Mouse (Mus musculus) cerebral cortex, adult 2 months (tissue): ENCODE measurements around the gene Prkg1.

ENCODE experiments used
- WGBS: fragments of 180-500 bp; shearing (Covaris S2); methylation state at CpG from one replicate; pipeline ENCODE4 v1.1.7; 2018; 5-methylcytosine and 5-hydroxymethylcytosine counted together

Gene Prkg1

GRCm38 (mm10) chr19:30829231-30829775 lies 935.5 kb downstream of the Prkg1 start:
- WGBS: 52% methylated on average over 7 of the region's 7 CpGs

GRCm38 (mm10) chr19:30827820-30828219 lies 937.0 kb downstream of the Prkg1 start:
- 83% methylated on average over 3 of the region's 3 CpGs for WGBS

DNA sequence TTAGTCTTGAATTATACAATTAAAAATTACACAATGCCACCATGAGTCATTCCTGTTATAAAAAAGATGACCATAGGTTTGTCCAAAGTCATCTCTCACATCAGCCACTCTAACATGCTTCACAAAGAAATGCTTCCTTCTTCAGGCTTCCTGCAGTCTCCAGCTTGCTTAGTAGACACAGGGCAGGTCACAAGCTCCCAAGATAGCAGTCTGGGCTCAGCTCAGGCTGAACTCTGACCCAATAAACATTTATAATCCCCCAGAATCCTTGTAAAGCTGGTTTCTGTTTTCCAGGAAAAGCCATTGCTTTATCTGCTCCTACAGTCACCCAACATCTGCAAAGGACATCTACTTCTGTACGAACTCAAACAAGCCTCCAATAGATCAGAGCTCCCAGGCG lies 938.7 kb downstream of the Prkg1 start:
- WGBS: 81% methylated on average over 2 of the region's 2 CpGs

DNA sequence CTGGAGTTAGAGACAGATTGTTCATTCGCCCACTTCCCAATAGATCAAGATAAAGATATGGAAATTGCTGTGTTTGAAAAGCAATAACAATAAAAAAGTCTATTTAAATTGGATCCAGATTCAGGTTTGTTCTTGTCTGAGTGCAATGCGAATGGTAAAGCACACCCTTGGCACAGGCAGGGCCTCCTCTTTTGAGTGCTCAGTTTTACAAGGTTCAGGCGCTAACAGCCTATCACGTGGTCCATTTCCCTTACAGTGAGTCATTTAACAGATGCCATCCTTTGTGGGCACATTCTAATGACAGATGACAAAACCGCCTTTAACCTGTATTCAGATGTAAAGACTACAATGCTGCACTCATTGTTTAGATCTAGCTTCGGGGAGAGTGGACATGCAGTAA lies 949.2 kb downstream of the Prkg1 start:
- WGBS: 71% methylated on average over 6 of the region's 6 CpGs

DNA sequence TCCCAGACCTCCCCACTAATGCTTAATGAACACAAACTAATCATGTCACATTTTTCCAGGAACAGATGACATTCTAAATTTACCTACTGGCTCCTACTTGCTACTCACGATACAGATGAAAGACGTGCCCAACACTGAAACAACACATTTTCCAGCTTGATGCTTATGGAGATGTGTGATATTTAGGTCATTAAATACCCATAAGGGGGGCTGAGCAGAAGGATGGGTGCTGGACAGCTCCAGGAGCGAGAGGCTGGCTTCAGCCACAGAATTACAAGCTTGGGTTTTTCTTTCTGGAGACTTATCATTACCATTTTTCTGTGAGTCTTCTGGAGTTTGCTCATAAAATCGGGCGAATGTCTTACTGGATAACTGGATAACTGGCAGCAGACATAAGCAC lies 958.6 kb downstream of the Prkg1 start:
- 77% methylated on average over 5 of the region's 5 CpGs for WGBS

GRCm38 (mm10) chr19:30780803-30781202 lies 984.0 kb downstream of the Prkg1 start:
- 71% methylated on average over 2 of the region's 2 CpGs for WGBS

GRCm38 (mm10) chr19:30768316-30768715 lies 996.5 kb downstream of the Prkg1 start:
- WGBS: 64% methylated on average over 1 of the region's 1 CpGs

- 74% methylated on average over 5 of the region's 5 CpGs for WGBS
Observed at GRCm38 (mm10) chr19:30699130-30699529, 1065.7 kb downstream of the Prkg1 start.

GRCm38 (mm10) chr19:30691258-30691657 lies 1073.6 kb downstream of the Prkg1 start:
- 96% methylated on average over 2 of the region's 2 CpGs for WGBS

DNA sequence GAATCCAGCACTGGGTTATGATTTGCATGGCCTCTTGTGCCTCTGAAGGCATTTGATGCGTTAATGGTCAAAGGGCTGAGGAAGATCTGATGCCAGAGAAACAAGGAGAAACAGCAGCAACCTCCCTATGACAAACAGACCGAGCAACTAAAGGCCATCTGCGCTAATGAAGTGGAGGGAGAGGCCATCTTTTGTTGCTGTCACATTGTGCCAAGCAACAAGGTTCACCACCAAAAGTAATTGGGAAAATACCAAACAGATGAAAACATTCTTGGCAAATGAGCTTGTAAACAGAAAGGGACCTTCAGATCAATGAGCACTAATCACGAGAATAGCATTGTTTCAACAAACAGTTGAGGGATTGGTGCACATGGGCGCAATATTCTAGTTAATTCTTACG lies 1074.1 kb downstream of the Prkg1 start:
- 75% methylated on average over 6 of the region's 6 CpGs for WGBS

DNA sequence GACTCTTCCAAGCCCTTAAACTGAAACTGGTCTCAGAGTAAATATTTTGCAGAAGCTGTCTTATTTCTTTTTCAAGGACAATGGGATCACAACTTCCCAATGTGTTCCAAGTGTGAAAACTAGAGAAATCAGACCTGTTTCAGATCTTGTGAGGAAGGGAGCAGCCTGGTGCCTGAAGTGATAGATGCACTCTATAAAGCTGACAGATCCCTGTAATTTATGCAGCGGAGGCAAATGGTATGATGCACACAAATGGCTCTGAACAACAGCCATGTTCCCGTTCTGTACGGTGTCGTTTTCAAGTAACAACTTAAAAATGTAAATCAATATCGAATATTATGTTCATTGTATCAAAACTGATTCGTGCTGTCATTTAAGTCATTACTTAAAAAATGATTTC lies 1076.9 kb downstream of the Prkg1 start:
- WGBS: 59% methylated on average over 6 of the region's 6 CpGs

GRCm38 (mm10) chr19:30676308-30676707 lies 1088.5 kb downstream of the Prkg1 start:
- WGBS: 77% methylated on average over 8 of the region's 8 CpGs

DNA sequence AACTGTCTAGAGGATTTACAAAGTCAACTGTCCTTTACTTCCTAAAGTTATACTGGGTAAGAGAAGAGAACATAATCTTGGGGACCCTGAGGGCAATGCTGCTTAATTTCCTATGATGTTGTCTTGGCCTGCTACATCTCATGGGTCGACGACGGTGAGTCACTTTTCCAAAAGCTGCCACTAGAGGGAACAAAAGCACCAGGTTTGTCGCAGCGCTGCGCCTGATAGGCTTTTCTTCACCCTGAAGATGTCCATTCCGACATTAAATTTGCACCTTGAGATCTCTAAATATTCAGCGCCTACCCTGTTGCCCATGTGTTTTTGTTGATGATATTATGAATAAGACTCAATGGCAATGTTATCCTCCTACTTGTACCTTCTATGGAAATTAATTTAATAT lies 1100.6 kb downstream of the Prkg1 start:
- 4% methylated on average over 8 of the region's 8 CpGs for WGBS

DNA sequence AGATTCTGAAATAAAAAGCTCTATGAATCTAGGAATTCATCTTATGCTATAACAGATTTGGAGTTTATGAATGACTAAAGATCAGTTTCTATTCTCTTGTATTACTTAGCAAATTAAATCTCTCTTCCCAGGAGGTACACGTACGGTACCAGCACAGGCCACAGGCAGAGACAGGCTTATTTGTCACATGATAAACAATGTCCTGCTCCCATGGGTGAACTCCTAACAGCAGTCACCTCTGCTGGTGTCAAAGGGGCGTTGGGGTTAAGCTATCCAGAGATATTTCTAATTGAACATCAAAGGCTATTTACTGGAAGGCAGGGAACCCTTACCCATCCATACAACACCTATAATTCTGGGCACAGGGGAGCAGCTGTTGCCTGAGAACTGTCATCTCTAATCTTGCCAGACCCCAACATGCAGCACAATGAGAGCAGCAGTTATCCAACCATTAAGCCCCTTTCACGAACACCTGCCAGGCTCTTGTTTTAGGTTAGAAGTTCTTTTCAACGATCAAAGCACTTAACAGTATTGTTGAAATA lies 1122.1 kb downstream of the Prkg1 start:
- WGBS: 82% methylated on average over 5 of the region's 5 CpGs

DNA sequence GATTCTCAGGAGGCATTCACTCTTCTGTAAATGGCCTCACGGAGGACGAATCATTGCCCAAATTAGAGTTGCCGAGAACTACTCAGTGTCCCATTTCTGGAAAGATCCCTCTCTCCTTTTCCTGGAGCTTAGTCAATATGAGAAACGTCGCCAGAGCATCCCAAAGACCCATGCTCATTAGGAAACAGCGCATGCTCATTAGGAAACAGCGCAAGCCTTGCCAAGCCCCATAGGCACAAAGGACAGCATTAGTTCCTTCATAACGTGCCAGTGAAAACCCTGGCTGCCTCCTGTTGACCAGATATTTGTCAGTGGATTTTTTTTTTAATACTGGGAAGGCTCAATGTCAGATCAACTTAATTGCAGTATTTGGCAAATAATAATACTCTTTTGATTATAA lies 1127.4 kb downstream of the Prkg1 start:
- 55% methylated on average over 8 of the region's 8 CpGs for WGBS

GRCm38 (mm10) chr19:30631051-30631450 lies 1133.8 kb downstream of the Prkg1 start:
- WGBS: 65% methylated on average over 3 of the region's 3 CpGs

GRCm38 (mm10) chr19:30626036-30626435 lies 1138.8 kb downstream of the Prkg1 start:
- 77% methylated on average over 7 of the region's 7 CpGs for WGBS

GRCm38 (mm10) chr19:30625391-30625790 lies 1139.4 kb downstream of the Prkg1 start:
- 76% methylated on average over 2 of the region's 2 CpGs for WGBS

- WGBS: 77% methylated on average over 7 of the region's 7 CpGs
Observed at GRCm38 (mm10) chr19:30623620-30624019, 1141.2 kb downstream of the Prkg1 start.

GRCm38 (mm10) chr19:30613150-30613865 lies 1151.5 kb downstream of the Prkg1 start:
- WGBS: 63% methylated on average over 3 of the region's 3 CpGs

- 71% methylated on average over 3 of the region's 3 CpGs for WGBS
Observed at GRCm38 (mm10) chr19:30586366-30586765, 1178.5 kb downstream of the Prkg1 start.

- WGBS: 77% methylated on average over 6 of the region's 6 CpGs
Observed at GRCm38 (mm10) chr19:30564516-30564915, 1200.3 kb downstream of the Prkg1 start.

- WGBS: 88% methylated on average over 3 of the region's 3 CpGs
Observed at GRCm38 (mm10) chr19:30563876-30564275, 1201.0 kb downstream of the Prkg1 start.
